Mouse (Mus musculus): ENCODE measurements around the gene Gtf3c6. TPM values are rescaled to one million over a fixed set of nuclear protein-coding genes. Genes with fewer than 3 reads are reported as not detected.
A peak's percentile ranks its signal among the peaks of the same experiment; 100 is the strongest.

Gene Gtf3c6
- polyA plus RNA-seq, 1 experiment from 2014 or later = 84.6 TPM

- no peaks in the 10 kb centered on the region for H3K9me3 ChIP-seq (ENCODE audit: control insufficient read depth, low read length)
- H3K4me1 ChIP-seq (ENCODE audit: control insufficient read depth, insufficient read depth, low read length) = no peaks in the 10 kb centered on the region
- no peaks in the 10 kb centered on the region for H3K27me3 ChIP-seq (ENCODE audit: control insufficient read depth, insufficient read depth, low read length)
- no peak overlapping the region for H3K4me2 ChIP-seq (ENCODE audit: low read depth, low read length)
- 39% methylated on average over 13 of the region's 13 CpGs for WGBS
- no peaks in the 10 kb centered on the region for H3K36me3 ChIP-seq (ENCODE audit: control insufficient read depth, insufficient read depth, low read length)
- no peak overlapping the region for H3K4me3 ChIP-seq (ENCODE audit: low read depth, low read length)
- H3K9ac ChIP-seq (replicated peaks; ENCODE audit: low read depth, low read length) = no peak overlapping the region
- H3K27ac ChIP-seq (ENCODE audit: low read depth, low read length) = no peak overlapping the region
- peak; percentile 82 for ATAC-seq (ENCODE audit: low read depth)
These were observed 45.3 kb downstream of the Gtf3c6 start for GRCm38 (mm10) chr10:40212443-40213169.

Other genes with a start within 250 kb of the Gtf3c6 start
- 0.63 TPM in 1 of 2 replicates, not detected in the other for gene Mfsd4b1, start 232.8 kb downstream of the Gtf3c6 start, polyA plus RNA-seq (2014; fragmentation: Nextera tagmentation; extraction: Ambion mirVana)
- 1.9 and 2.9 TPM in 2 replicates for gene Slc16a10, start 115.8 kb downstream of the Gtf3c6 start, polyA plus RNA-seq (2014; fragmentation: Nextera tagmentation; extraction: Ambion mirVana)
- gene Rpf2, start 11.1 kb downstream of the Gtf3c6 start, polyA plus RNA-seq (2014; fragmentation: Nextera tagmentation; extraction: Ambion mirVana) = 71.8 and 81.9 TPM in 2 replicates
- 49.9 and 53.3 TPM in 2 replicates for gene Amd1, start 44.1 kb upstream of the Gtf3c6 start, polyA plus RNA-seq (2014; fragmentation: Nextera tagmentation; extraction: Ambion mirVana)
- gene Cdk19, start 81.5 kb upstream of the Gtf3c6 start, polyA plus RNA-seq (2014; fragmentation: Nextera tagmentation; extraction: Ambion mirVana) = 15.7 and 19.1 TPM in 2 replicates